Mouse (Mus musculus): Measurements from ENCODE around the gene Fam8a1.

Fam8a1 gene

GRCm38 (mm10) chr13:46670514-46670913 lies 1.2 kb downstream of the Fam8a1 start:
- CTCF ChIA-PET: interaction anchor here (1.0 kb wide), 1 partner anchor 65 kb away, joined by 6 read pairs; no protein-coding TSS in a partner anchor

GRCm38 (mm10) chr13:46674601-46675000 lies 5.3 kb downstream of the Fam8a1 start:
- CTCF ChIA-PET: no interaction called here

- CTCF ChIA-PET: no interaction called here
Measured at GRCm38 (mm10) chr13:46677721-46678120, 8.4 kb downstream of the Fam8a1 start.

- CTCF ChIA-PET: no interaction called here
Measured at GRCm38 (mm10) chr13:46682921-46683320, 13.6 kb downstream of the Fam8a1 start.

GRCm38 (mm10) chr13:46683370-46683769 lies 14.0 kb downstream of the Fam8a1 start:
- CTCF ChIA-PET: no interaction called here

GRCm38 (mm10) chr13:46690559-46691241 lies 21.4 kb downstream of the Fam8a1 start:
- CTCF ChIA-PET: no interaction called here

- CTCF ChIA-PET: no interaction called here
Measured at GRCm38 (mm10) chr13:46695296-46695908, 26.1 kb downstream of the Fam8a1 start.

GRCm38 (mm10) chr13:46695932-46696331 lies 26.6 kb downstream of the Fam8a1 start:
- CTCF ChIA-PET: interaction anchor here (0.6 kb wide), 1 partner anchor 34 kb away, joined by 6 read pairs; no protein-coding TSS in a partner anchor

GRCm38 (mm10) chr13:46696788-46697187 lies 27.5 kb downstream of the Fam8a1 start:
- CTCF ChIA-PET: interaction anchor here (0.6 kb wide), 1 partner anchor 33 kb away, joined by 6 read pairs; no protein-coding TSS in a partner anchor

GRCm38 (mm10) chr13:46699372-46699771 lies 30.1 kb downstream of the Fam8a1 start:
- CTCF ChIA-PET: no interaction called here

- CTCF ChIA-PET: interaction anchor here (0.6 kb wide), 1 partner anchor 8 kb away, joined by 6 read pairs; no protein-coding TSS in a partner anchor
Measured at GRCm38 (mm10) chr13:46701486-46701885, 32.2 kb downstream of the Fam8a1 start.

GRCm38 (mm10) chr13:46703138-46703537 lies 33.8 kb downstream of the Fam8a1 start:
- CTCF ChIA-PET: no interaction called here

GRCm38 (mm10) chr13:46713486-46713885 lies 44.2 kb downstream of the Fam8a1 start:
- CTCF ChIA-PET: no interaction called here

- CTCF ChIA-PET: interaction anchor here (0.6 to 1.1 kb wide), 2 partner anchors 9 to 10 kb away, joined by 3 to 5 read pairs; no protein-coding TSS in a partner anchor
Measured at GRCm38 (mm10) chr13:46715976-46716639, 46.8 kb downstream of the Fam8a1 start.

GRCm38 (mm10) chr13:46718893-46719400 lies 49.6 kb downstream of the Fam8a1 start:
- CTCF ChIA-PET: interaction anchor here (2.0 kb wide), 1 partner anchor 9 kb away, joined by 4 read pairs; no protein-coding TSS in a partner anchor

GRCm38 (mm10) chr13:46721009-46721408 lies 51.7 kb downstream of the Fam8a1 start:
- CTCF ChIA-PET: no interaction called here

GRCm38 (mm10) chr13:46724371-46724770 lies 55.0 kb downstream of the Fam8a1 start:
- CTCF ChIA-PET: no interaction called here

GRCm38 (mm10) chr13:46725227-46725626 lies 55.9 kb downstream of the Fam8a1 start:
- CTCF ChIA-PET: interaction anchor here (0.6 to 0.7 kb wide), 3 partner anchors 11 to 511 kb away, joined by 3 read pairs; no protein-coding TSS in a partner anchor

- CTCF ChIA-PET: interaction anchor here (0.7 to 0.8 kb wide), 2 partner anchors 11 to 100 kb away, joined by 4 to 5 read pairs; no protein-coding TSS in a partner anchor
Measured at GRCm38 (mm10) chr13:46726288-46727037, 57.1 kb downstream of the Fam8a1 start.

GRCm38 (mm10) chr13:46727038-46727836 lies 57.9 kb downstream of the Fam8a1 start:
- CTCF ChIA-PET: interaction anchor here (0.8 kb wide), 1 partner anchor 11 kb away, joined by 5 read pairs; no protein-coding TSS in a partner anchor

Measured in spleen, embryonic (tissue).